ENCODE assay signal across 8 mouse cellular contexts in genomic region chr6:87542027-87542426, GRCm38 (mm10). TPM values are rescaled to one million over a fixed set of nuclear protein-coding genes. Genes with fewer than 3 reads are reported as not detected.
DNase-seq lines count a peak whose midpoint lies in the region; ATAC-seq and TF ChIP-seq lines count a peak whose summit lies in the region.

No protein-coding gene starts in this region.

- peaks cover 2% of the 10 kb centered on the region; the same call in 1 of the 2 replicates for H3K4me1 ChIP-seq in liver, adult 2 months (ENCODE audit: control insufficient read depth, insufficient read depth, low read length)
- peaks cover 18% of the 10 kb centered on the region for H3K4me1 ChIP-seq in hindbrain, embryonic 12.5 days

- peak; percentile 52; the same call in 1 of the 2 replicates for ATAC-seq in erythroid progenitor cell, adult 5-6 weeks (replicated peaks; ENCODE audit: low FRiP score, poor library complexity, severe bottlenecking)
- ATAC-seq in hindbrain, embryonic 12.5 days (ENCODE audit: low FRiP score), result no peak

- no peak overlapping the region for H3K4me2 ChIP-seq in hindbrain, embryonic 12.5 days (replicated peaks)

- peaks cover 9% of the 10 kb centered on the region; the same call in 1 of the 2 replicates for H3K9me3 ChIP-seq in hindbrain, embryonic 12.5 days (replicated peaks)

- H3K36me3 ChIP-seq in liver, adult 2 months (ENCODE audit: control insufficient read depth, insufficient read depth, low read length), result no peaks in the 10 kb centered on the region
- no peaks in the 10 kb centered on the region for H3K36me3 ChIP-seq in hindbrain, embryonic 12.5 days

- H3K79me2 ChIP-seq in liver, adult 2 months (ENCODE audit: control insufficient read depth, insufficient read depth, low read length), result no peaks in the 10 kb centered on the region

- H3K27ac ChIP-seq in liver, adult 2 months (replicated peaks; ENCODE audit: insufficient read depth, low read depth, low read length), result peak overlapping the region; percentile 41; the same call in 1 of the 2 replicates
- H3K27ac ChIP-seq in hindbrain, embryonic 12.5 days, result no peak overlapping the region

- peak; percentile 42 for DNase-seq in urinary bladder, postnatal 25 days (ENCODE audit: low spot score)
- DNase-seq in urinary bladder, postnatal 10 days (ENCODE audit: low spot score), result no peak
- DNase-seq in liver, adult 2 months (ENCODE audit: extremely low read depth, low read depth, low spot score), result peak; percentile 95
- peak; percentile 91 for DNase-seq in naive thymus-derived CD4-positive, alpha-beta T cell, adult 2 months (ENCODE audit: low read depth)
- DNase-seq in left cerebral cortex, adult 11 months (ENCODE audit: low spot score), result no peak
- no peak for DNase-seq in right cerebral cortex, postnatal 25 days

- 8% methylated on average over 9 of the region's 9 CpGs for WGBS in liver, adult 2 months
- whole genome bisulfite sequencing in hindbrain, embryonic 12.5 days, result 70% methylated on average over 9 of the region's 9 CpGs

- H3K27me3 ChIP-seq in liver, adult 2 months (ENCODE audit: control insufficient read depth, insufficient read depth, low read length), result no peaks in the 10 kb centered on the region
- H3K27me3 ChIP-seq in hindbrain, embryonic 12.5 days, result no peaks in the 10 kb centered on the region

- no peak overlapping the region for H3K9ac ChIP-seq in liver, adult 2 months (ENCODE audit: low read depth, low read length)
- no peak overlapping the region for H3K9ac ChIP-seq in hindbrain, embryonic 12.5 days

- no peak overlapping the region for H3K4me3 ChIP-seq in liver, adult 2 months (ENCODE audit: insufficient read depth, low read depth, low read length)
- H3K4me3 ChIP-seq in hindbrain, embryonic 12.5 days, result no peak overlapping the region

- TF ChIP-seq CTCF in liver, adult 2 months (IDR thresholded peaks at IDR 0.05; ENCODE audit: low read depth, low read length), result no peak

- TF ChIP-seq POLR2A in liver, adult 2 months (IDR thresholded peaks at IDR 0.05; ENCODE audit: extremely low read depth, insufficient read depth, low read length), result no peak

RNA-seq across cellular contexts. Expression of gene Arhgap25, which starts 9.0 kb away (rescaled TPM):
- total RNA-seq in erythroid progenitor cell, adult 5-6 weeks (2015; ENCODE audit: low replicate concordance), result 3.2 and 7.1 TPM in 2 replicates
- total RNA-seq in erythroid progenitor cell, adult 5-6 weeks (2017; ENCODE audit: low replicate concordance), result 8.6 and 11.2 TPM in 2 replicates
- 1.5 and 1.6 TPM in 2 replicates for total RNA-seq in liver, adult 2 months (2014; rRNA removed)
- polyA plus RNA-seq in liver, adult 2 months (2012; rRNA removed), result 0.16 and 0.40 TPM in 2 replicates
- 2.3 and 2.8 TPM in 2 replicates for polyA plus RNA-seq in hindbrain, embryonic 12.5 days (2016; fragmentation: Nextera tagmentation; extraction: Ambion mirVana)

RNA-seq across cellular contexts. Expression of gene Prokr1, which starts 48.5 kb away (rescaled TPM):
- total RNA-seq in erythroid progenitor cell, adult 5-6 weeks (2015; ENCODE audit: low replicate concordance), result 6.5 and 8.4 TPM in 2 replicates
- 5.4 and 6.2 TPM in 2 replicates for total RNA-seq in erythroid progenitor cell, adult 5-6 weeks (2017; ENCODE audit: low replicate concordance)
- total RNA-seq in liver, adult 2 months (2014; rRNA removed), result 0.07 and 0.09 TPM in 2 replicates
- 0.04 and 0.07 TPM in 2 replicates for polyA plus RNA-seq in liver, adult 2 months (2012; rRNA removed)
- polyA plus RNA-seq in hindbrain, embryonic 12.5 days (2016; fragmentation: Nextera tagmentation; extraction: Ambion mirVana), result 3.4 TPM in 2 replicates

Comparison
In these comparisons a context has a peak if more than half of its experiments do, and no peak if none do; other contexts are left out.
1. DNase-seq: peak in urinary bladder, postnatal 25 days (single experiment), liver, adult 2 months (single experiment) and naive thymus-derived CD4-positive, alpha-beta T cell, adult 2 months (single experiment); none in urinary bladder, postnatal 10 days (single experiment), left cerebral cortex, adult 11 months (single experiment) and right cerebral cortex, postnatal 25 days (single experiment).